Mouse (Mus musculus) C2C12 (cell line): ENCODE measurements around the gene Mmp19.

ENCODE experiments used
- CTCF ChIP-seq: IDR thresholded peaks from one replicate; pipeline ENCODE4 v1.5.1; 2011; ENCODE audit not compliant: control insufficient read depth, insufficient read depth, insufficient read length
- MYOD1 ChIP-seq: IDR thresholded peaks from one replicate; pipeline ENCODE4 v1.6.1; 2011; ENCODE audit warnings: low read depth; ENCODE audit not compliant: control insufficient read depth, insufficient read length
- MYOG ChIP-seq: IDR thresholded peaks from one replicate; pipeline ENCODE4 v1.6.1; 2011; ENCODE audit not compliant: control insufficient read depth, insufficient read length; ENCODE audit errors: extremely low read depth
- USF1 ChIP-seq: IDR thresholded peaks from one replicate; pipeline ENCODE4 v1.6.1; 2011; ENCODE audit warnings: low read depth, mild to moderate bottlenecking, control low read depth, moderate library complexity

- TF ChIP-seq MYOD1 (no peak), USF1 (no peak), CTCF (no peak), MYOG (no peak)
Measured at GRCm38 (mm10) chr10:128745946-128746613, 44.6 kb upstream of the Mmp19 start.
